Mouse (Mus musculus): Measurements from ENCODE around the gene Fmod. TPM values are rescaled to one million over a fixed set of nuclear protein-coding genes. Genes with fewer than 3 reads are reported as not detected.

The Fmod gene
- 16.0 and 16.7 TPM in 2 replicates for polyA plus RNA-seq (2014; fragmentation: Nextera tagmentation; extraction: Ambion mirVana)

DNA sequence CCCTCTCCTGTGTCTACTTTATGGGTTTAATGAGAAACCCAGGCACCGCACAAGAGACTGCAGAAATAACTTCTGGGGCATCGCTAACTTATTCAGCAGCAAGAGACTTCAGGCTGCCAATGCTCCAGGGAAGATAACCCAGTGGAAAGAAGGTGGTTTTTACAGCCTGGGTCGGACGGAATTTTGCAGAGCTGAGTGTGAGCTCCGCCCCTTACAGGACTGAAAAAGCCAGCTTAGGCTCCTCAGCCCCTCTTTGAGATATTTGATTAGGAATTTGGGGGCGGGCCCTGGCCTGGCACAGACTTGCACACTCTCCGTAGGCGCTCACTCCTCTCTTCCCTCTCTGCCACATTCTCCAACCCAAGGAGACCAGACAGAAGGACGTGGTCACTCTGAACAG lies at the start of gene Fmod:
Fmod (plus strand) TSS at position 83 of the 400 bp plus-strand sequence.
- 43% methylated on average over 9 of the region's 9 CpGs for WGBS
- Histone ChIP-seq H3K4me3 (ENCODE audit: low read depth, low read length) (no peak within 1 kb of the TSS), H3K4me2 (ENCODE audit: low read depth) (0 out of 2 replicates have a peak within 1 kb of the TSS, but pooled peaks have one; percentile 2), H3K27ac (ENCODE audit: low read depth, low read length) (no peak within 1 kb of the TSS), H3K9me3 (ENCODE audit: control insufficient read depth, low read length) (no peaks in the 10 kb centered on the region), H3K4me1 (ENCODE audit: control insufficient read depth, insufficient read depth, low read length) (0 out of 2 replicates have a peak, but pooled peaks cover under 1% of the 10 kb centered on the region), H3K36me3 (ENCODE audit: control insufficient read depth, insufficient read depth, low read length) (no peaks in the 10 kb centered on the region), H3K27me3 (ENCODE audit: control insufficient read depth, insufficient read depth, low read length) (no peaks in the 10 kb centered on the region), H3K9ac (ENCODE audit: low read length) (no peak within 1 kb of the TSS)
- DNase-seq (ENCODE audit: low spot score): no peak
- ATAC-seq (ENCODE audit: insufficient read depth, low FRiP score, low TSS enrichment): no peak

DNA sequence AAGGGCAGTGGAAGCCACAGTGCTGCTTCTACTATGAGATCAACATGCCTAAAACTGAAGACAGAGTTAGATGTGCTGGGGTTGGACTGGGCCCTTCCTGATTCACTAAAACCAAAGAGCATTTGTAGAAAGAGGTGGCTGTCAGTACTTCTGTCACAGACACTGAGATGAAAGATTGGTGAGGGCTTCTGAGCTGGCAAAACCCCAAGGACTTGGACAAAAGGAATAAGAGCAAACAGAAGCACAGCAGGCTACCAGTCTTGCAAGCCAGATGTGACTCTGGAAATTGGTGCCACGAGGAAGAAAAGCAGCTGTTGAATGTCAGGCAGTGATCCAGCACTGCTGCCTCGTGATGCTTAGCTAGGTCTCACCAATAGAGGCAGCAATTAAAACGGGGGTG lies 48.2 kb upstream of the Fmod start:
- ATAC-seq (ENCODE audit: insufficient read depth, low FRiP score, low TSS enrichment) (no peak), DNase-seq (ENCODE audit: low spot score) (no peak)
- Histone ChIP-seq H3K27me3 (ENCODE audit: control insufficient read depth, insufficient read depth, low read length) (no peaks in the 10 kb centered on the region), H3K9ac (ENCODE audit: low read length) (no peak overlapping the region), H3K27ac (ENCODE audit: low read depth, low read length) (no peak overlapping the region), H3K9me3 (ENCODE audit: control insufficient read depth, low read length) (no peaks in the 10 kb centered on the region), H3K4me1 (ENCODE audit: control insufficient read depth, insufficient read depth, low read length) (no peaks in the 10 kb centered on the region), H3K4me3 (ENCODE audit: low read depth, low read length) (no peak overlapping the region), H3K4me2 (ENCODE audit: low read depth) (no peak overlapping the region), H3K36me3 (ENCODE audit: control insufficient read depth, insufficient read depth, low read length) (no peaks in the 10 kb centered on the region)
- 20% methylated on average over 3 of the region's 3 CpGs for WGBS

DNA sequence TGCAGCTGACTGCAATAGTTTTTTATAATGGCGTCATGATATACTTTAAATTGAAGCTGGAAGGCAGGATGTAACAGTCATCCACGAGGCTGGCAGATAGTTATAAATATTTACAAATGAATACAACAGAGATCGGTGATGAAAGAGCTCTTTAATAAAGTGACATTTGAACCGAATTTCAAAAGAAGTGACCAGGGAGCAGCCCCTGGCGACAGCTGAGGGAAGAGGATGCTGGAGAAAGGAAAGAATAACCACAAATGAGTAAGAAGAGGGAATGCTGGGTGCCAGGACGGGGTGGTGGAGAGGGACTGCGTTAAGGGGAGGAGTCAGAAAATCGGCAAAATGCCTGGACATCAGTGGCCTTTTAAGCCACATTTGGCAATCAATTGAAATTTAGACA lies 45.8 kb upstream of the Fmod start:
- ATAC-seq (ENCODE audit: insufficient read depth, low FRiP score, low TSS enrichment) (no peak), DNase-seq (ENCODE audit: low spot score) (no peak)
- Histone ChIP-seq H3K4me3 (ENCODE audit: low read depth, low read length) (no peak overlapping the region), H3K9me3 (ENCODE audit: control insufficient read depth, low read length) (no peaks in the 10 kb centered on the region), H3K4me2 (ENCODE audit: low read depth) (no peak overlapping the region), H3K4me1 (ENCODE audit: control insufficient read depth, insufficient read depth, low read length) (no peaks in the 10 kb centered on the region), H3K27me3 (ENCODE audit: control insufficient read depth, insufficient read depth, low read length) (no peaks in the 10 kb centered on the region), H3K27ac (ENCODE audit: low read depth, low read length) (no peak overlapping the region), H3K9ac (ENCODE audit: low read length) (no peak overlapping the region), H3K36me3 (ENCODE audit: control insufficient read depth, insufficient read depth, low read length) (no peaks in the 10 kb centered on the region)
- WGBS: 68% methylated on average over 8 of the region's 8 CpGs

DNA sequence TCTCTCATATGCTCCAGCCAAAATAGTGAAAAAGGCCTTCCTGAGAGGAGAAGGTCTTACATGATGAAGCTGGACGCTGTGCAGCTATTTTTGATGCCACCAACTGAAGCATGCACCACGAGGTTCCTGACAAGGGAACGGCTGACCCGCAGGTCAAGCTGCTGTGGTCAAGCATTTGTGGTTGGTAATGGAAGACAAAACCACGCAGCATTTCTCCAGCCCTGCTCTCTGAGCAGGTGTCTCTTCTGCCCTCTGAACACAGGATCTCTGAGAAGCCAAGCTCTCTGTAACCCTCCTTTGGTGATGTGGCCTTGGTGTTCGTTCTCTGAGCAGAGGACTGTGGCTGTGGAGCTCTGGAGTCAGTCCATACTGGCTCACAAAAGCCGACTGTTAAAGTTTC lies 31.6 kb upstream of the Fmod start:
- H3K4me2 ChIP-seq (ENCODE audit: low read depth): no peak overlapping the region
- H3K4me3 ChIP-seq (ENCODE audit: low read depth, low read length): no peak overlapping the region
- H3K4me1 ChIP-seq (ENCODE audit: control insufficient read depth, insufficient read depth, low read length): no peaks in the 10 kb centered on the region
- H3K9me3 ChIP-seq (ENCODE audit: control insufficient read depth, low read length): no peaks in the 10 kb centered on the region
- 77% methylated on average over 7 of the region's 7 CpGs for WGBS
- H3K36me3 ChIP-seq (ENCODE audit: control insufficient read depth, insufficient read depth, low read length): no peaks in the 10 kb centered on the region
- no peak for ATAC-seq (ENCODE audit: insufficient read depth, low FRiP score, low TSS enrichment)
- no peak for DNase-seq (ENCODE audit: low spot score)
- H3K9ac ChIP-seq (ENCODE audit: low read length): no peak overlapping the region
- no peak overlapping the region for H3K27ac ChIP-seq (ENCODE audit: low read depth, low read length)
- no peaks in the 10 kb centered on the region for H3K27me3 ChIP-seq (ENCODE audit: control insufficient read depth, insufficient read depth, low read length)

DNA sequence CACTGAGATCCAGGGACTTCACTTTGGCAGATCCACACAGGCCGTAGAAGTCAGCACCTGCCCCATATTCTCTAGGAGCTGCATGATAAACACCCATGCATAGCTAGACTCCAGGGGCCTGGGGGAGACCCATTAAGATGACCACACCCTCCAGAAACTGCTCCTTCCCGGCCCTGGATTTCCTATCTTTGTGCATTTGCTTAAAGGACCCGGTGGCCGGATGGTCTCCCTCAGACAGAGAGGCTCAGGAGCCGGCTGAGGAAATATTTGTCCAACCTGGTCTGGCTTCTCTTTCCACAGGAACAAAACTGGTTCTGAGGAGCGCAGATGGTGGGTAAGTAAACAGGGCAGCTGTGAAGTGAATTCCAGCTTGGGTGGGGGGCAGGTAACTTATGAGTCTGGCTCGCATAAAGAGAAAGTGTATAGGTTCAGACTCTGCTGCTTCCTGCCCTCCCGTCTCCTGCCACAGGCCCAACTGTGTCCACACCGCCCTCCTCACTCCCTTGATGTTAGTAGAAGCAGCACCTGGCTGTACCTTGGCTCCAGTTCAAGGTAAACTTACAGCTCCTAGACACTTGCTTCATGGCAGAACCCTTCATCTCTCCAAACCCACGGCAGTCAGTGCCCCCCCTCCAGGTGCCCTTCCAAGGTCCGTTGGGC lies 30.8 kb upstream of the Fmod start:
- DNase-seq (ENCODE audit: low spot score) (no peak), ATAC-seq (ENCODE audit: insufficient read depth, low FRiP score, low TSS enrichment) (no peak)
- H3K9me3 ChIP-seq (ENCODE audit: control insufficient read depth, low read length): no peaks in the 10 kb centered on the region
- H3K27ac ChIP-seq (ENCODE audit: low read depth, low read length): no peak overlapping the region
- H3K36me3 ChIP-seq (ENCODE audit: control insufficient read depth, insufficient read depth, low read length): no peaks in the 10 kb centered on the region
- WGBS: 77% methylated on average over 11 of the region's 11 CpGs
- no peak overlapping the region for H3K9ac ChIP-seq (ENCODE audit: low read length)
- H3K27me3 ChIP-seq (ENCODE audit: control insufficient read depth, insufficient read depth, low read length): no peaks in the 10 kb centered on the region
- no peak overlapping the region for H3K4me3 ChIP-seq (ENCODE audit: low read depth, low read length)
- H3K4me2 ChIP-seq (ENCODE audit: low read depth): no peak overlapping the region
- H3K4me1 ChIP-seq (ENCODE audit: control insufficient read depth, insufficient read depth, low read length): no peaks in the 10 kb centered on the region

DNA sequence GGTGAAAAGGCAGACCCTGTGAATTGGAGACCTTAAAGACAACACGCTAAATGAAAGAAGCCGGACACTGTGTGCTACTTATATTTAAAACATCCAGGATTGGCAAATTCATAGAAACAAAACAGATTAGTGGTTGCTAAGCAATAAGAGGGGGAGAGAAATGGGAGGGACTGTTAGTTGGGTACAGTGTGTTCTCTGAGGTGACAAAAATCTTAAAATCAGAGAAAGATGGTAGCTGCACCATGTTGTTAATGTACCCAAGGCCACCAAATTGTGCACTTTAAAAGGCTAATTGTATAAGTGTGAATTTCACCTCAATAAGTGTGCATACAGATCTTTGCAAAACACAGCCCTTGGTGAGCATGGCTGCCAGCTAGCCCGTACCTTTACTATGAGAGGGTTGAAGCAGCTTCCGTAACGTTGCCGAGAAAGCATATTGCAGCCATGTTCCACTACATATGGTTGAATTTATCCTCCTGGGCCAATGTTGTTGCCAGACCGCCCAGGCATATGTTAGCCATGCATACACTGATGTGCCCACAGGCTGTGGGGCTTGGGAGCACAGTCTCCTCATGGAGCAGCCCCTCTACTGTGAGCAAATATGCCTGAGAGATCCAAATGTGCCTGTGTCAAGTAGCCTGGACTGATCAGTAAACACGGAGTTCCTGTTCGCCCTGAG lies 12.6 kb upstream of the Fmod start:
- Histone ChIP-seq H3K36me3 (ENCODE audit: control insufficient read depth, insufficient read depth, low read length) (no peaks in the 10 kb centered on the region), H3K9ac (ENCODE audit: low read length) (no peak overlapping the region), H3K9me3 (ENCODE audit: control insufficient read depth, low read length) (no peaks in the 10 kb centered on the region), H3K4me3 (ENCODE audit: low read depth, low read length) (no peak overlapping the region), H3K4me1 (ENCODE audit: control insufficient read depth, insufficient read depth, low read length) (no peaks in the 10 kb centered on the region; the same call in 1 of the 2 replicates), H3K4me2 (ENCODE audit: low read depth) (no peak overlapping the region), H3K27ac (ENCODE audit: low read depth, low read length) (no peak overlapping the region), H3K27me3 (ENCODE audit: control insufficient read depth, insufficient read depth, low read length) (no peaks in the 10 kb centered on the region)
- DNase-seq (ENCODE audit: low spot score) (no peak), ATAC-seq (ENCODE audit: insufficient read depth, low FRiP score, low TSS enrichment) (no peak)
- 85% methylated on average over 9 of the region's 9 CpGs for WGBS

DNA sequence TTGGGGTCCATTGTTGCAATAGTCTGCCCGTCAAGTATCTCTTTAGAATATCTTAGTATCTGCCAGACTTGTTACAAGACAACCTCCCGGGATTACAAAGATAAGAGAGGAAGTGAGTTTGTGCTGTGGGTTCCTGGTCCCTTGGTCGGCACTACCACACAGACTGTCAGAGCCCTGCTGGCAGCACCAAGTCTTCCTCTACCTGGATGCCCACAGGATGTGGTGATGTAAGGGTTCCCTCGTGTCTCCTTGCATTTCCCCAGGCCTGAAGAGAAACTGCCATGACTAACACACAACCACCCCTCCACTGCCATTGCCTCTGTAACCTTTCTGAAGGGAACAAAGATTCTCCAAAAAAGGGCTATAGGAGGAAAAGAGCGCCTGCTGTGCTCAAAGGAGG lies 11.1 kb upstream of the Fmod start:
- ATAC-seq (ENCODE audit: insufficient read depth, low FRiP score, low TSS enrichment) (no peak), DNase-seq (ENCODE audit: low spot score) (no peak)
- no peak overlapping the region for H3K4me2 ChIP-seq (ENCODE audit: low read depth)
- no peak overlapping the region for H3K9ac ChIP-seq (ENCODE audit: low read length)
- H3K4me3 ChIP-seq (ENCODE audit: low read depth, low read length): no peak overlapping the region
- 85% methylated on average over 5 of the region's 5 CpGs for WGBS
- H3K4me1 ChIP-seq (ENCODE audit: control insufficient read depth, insufficient read depth, low read length): no peaks in the 10 kb centered on the region; the same call in 1 of the 2 replicates
- no peaks in the 10 kb centered on the region for H3K36me3 ChIP-seq (ENCODE audit: control insufficient read depth, insufficient read depth, low read length)
- H3K27me3 ChIP-seq (ENCODE audit: control insufficient read depth, insufficient read depth, low read length): no peaks in the 10 kb centered on the region
- H3K27ac ChIP-seq (ENCODE audit: low read depth, low read length): no peak overlapping the region
- H3K9me3 ChIP-seq (ENCODE audit: control insufficient read depth, low read length): no peaks in the 10 kb centered on the region

DNA sequence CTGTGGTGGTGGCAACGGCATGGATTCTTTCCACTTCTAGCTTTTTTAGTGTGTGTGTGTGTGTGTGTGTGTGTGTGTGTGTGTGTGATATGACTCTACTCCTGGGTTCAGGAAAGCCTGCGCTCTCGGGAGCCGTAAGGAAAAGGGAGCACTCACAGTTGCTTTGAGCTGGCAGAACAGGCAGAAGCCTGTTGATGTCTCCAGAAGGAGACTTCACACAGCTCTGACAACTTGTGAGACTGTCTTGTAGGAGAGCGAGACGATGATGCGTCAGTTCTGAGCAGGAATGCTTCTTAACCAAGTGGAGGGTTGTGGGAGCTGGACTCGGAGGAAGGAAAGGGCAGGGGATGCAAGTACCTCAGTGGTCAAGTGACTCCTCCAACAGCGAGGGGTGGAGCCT lies 10.3 kb upstream of the Fmod start:
- Histone ChIP-seq H3K27ac (ENCODE audit: low read depth, low read length) (no peak overlapping the region), H3K27me3 (ENCODE audit: control insufficient read depth, insufficient read depth, low read length) (no peaks in the 10 kb centered on the region), H3K9ac (ENCODE audit: low read length) (no peak overlapping the region), H3K9me3 (ENCODE audit: control insufficient read depth, low read length) (no peaks in the 10 kb centered on the region), H3K4me3 (ENCODE audit: low read depth, low read length) (no peak overlapping the region), H3K36me3 (ENCODE audit: control insufficient read depth, insufficient read depth, low read length) (no peaks in the 10 kb centered on the region), H3K4me2 (ENCODE audit: low read depth) (no peak overlapping the region), H3K4me1 (ENCODE audit: control insufficient read depth, insufficient read depth, low read length) (no peaks in the 10 kb centered on the region; the same call in 1 of the 2 replicates)
- ATAC-seq (ENCODE audit: insufficient read depth, low FRiP score, low TSS enrichment): no peak
- 89% methylated on average over 9 of the region's 9 CpGs for WGBS
- no peak for DNase-seq (ENCODE audit: low spot score)
